Mouse (Mus musculus) ES-E14 (cell line): ENCODE data around the gene Gpank1. TPM values are rescaled to one million over a fixed set of nuclear protein-coding genes. Genes with fewer than 3 reads are reported as not detected.
A peak's percentile ranks its signal among the peaks of the same experiment; 100 is the strongest.

Source experiments
- DNase-seq: peaks from one replicate; pipeline ENCODE4 v3.0.0-alpha.2; 2013; ENCODE audit warnings: low read depth, low spot score
- H3K27ac ChIP-seq: 2 replicates; pipeline ENCODE4 v1.5.1; 2012; ENCODE audit warnings: low read depth, mild to moderate bottlenecking, low read length, moderate library complexity, mixed read lengths; ENCODE audit not compliant: poor library complexity, insufficient read depth, severe bottlenecking
- H3K36me3 ChIP-seq: 2 replicates; pipeline ENCODE4 v1.6.1; 2012; ENCODE audit warnings: mild to moderate bottlenecking, low read length, moderate library complexity, mixed read lengths; ENCODE audit not compliant: control insufficient read depth, poor library complexity, insufficient read depth, severe bottlenecking
- H3K4me1 ChIP-seq, 2 experiments: fragments of 150-350 bp in 1 of 2; sonication (generic) in 1 of 2; 2 replicates each; pipeline ENCODE4 v1.6.1; 2012; ENCODE audit warnings: low read length in 2 of 2, mild to moderate bottlenecking in 1 of 2, mixed read lengths in 1 of 2; ENCODE audit not compliant: control insufficient read depth in 2 of 2, insufficient read depth in 2 of 2, poor library complexity in 1 of 2
- H3K4me3 ChIP-seq, 2 experiments: fragments of 150-350 bp in 1 of 2; sonication (generic) in 1 of 2; 2 replicates each; pipeline ENCODE4 v1.5.1; 2012; ENCODE audit warnings: low read length in 2 of 2, low read depth in 1 of 2, mild to moderate bottlenecking in 1 of 2, mixed read lengths in 1 of 2; ENCODE audit not compliant: insufficient read depth in 1 of 2, poor library complexity in 1 of 2, severe bottlenecking in 1 of 2
- H3K9ac ChIP-seq: 2 replicates; pipeline ENCODE4 v1.6.1; 2012; ENCODE audit warnings: low read depth, mild to moderate bottlenecking, low read length, mixed read lengths; ENCODE audit not compliant: poor library complexity, insufficient read depth, severe bottlenecking
- H3K9me3 ChIP-seq: fragments of 150-350 bp; sonication (generic); 2 replicates; pipeline ENCODE4 v1.6.1; 2012; ENCODE audit warnings: low read depth, mild to moderate bottlenecking, low read length; ENCODE audit not compliant: control insufficient read depth, insufficient read depth
- CHD2 ChIP-seq: IDR thresholded peaks from 2 replicates; pipeline ENCODE4 v1.6.1; 2014; ENCODE audit warnings: mild to moderate bottlenecking, low read depth, low read length, inconsistent platforms
- HCFC1 ChIP-seq: IDR thresholded peaks from 2 replicates; pipeline ENCODE4 v1.6.1; 2012; ENCODE audit warnings: low read length, inconsistent platforms, borderline replicate concordance; ENCODE audit not compliant: insufficient read depth
- MAFK ChIP-seq: IDR thresholded peaks from 2 replicates; pipeline ENCODE4 v1.6.1; 2014; ENCODE audit warnings: mild to moderate bottlenecking, low read depth, low read length, inconsistent platforms; ENCODE audit not compliant: insufficient read depth
- ZC3H11A ChIP-seq: IDR thresholded peaks from 2 replicates; pipeline ENCODE4 v1.6.1; 2012; ENCODE audit warnings: low read depth, mild to moderate bottlenecking, inconsistent platforms, low read length, borderline replicate concordance
- ZNF384 ChIP-seq: IDR thresholded peaks from 2 replicates; pipeline ENCODE4 v1.6.1; 2012; ENCODE audit warnings: low read depth, low read length, inconsistent platforms
- in situ Hi-C, 2 experiments: fragments of 600-800 bp; cut with MboI; formaldehyde crosslinking; loops; one replicate each; pipeline ENCODE4 v1.15.1; 2025; ENCODE audit warnings: low sequenced_read_pairs in 2 of 2, inconsistent platforms in 1 of 2; ENCODE audit not compliant: unreplicated experiment in 2 of 2
- total RNA-seq: library from RNA; depleted of rRNA; stranded (reverse); fragments of 300-350 nt; gene quantifications from 2 replicates; pipeline ENCODE4 v1.2.3, GENCODE M21; 2012

Gene Gpank1
- total RNA-seq, 1 experiment = 31.1 TPM

- Histone ChIP-seq H3K36me3 (peaks cover 10% of the 10 kb centered on the region; the same call in 1 of the 2 replicates), H3K9ac (no peak overlapping the region), H3K27ac (no peak overlapping the region), H3K4me3 (no peak overlapping the region), H3K4me1 (peaks cover 0 to 4% of the 10 kb centered on the region in 2 experiments; a peak in 1 of 4 replicates), H3K9me3 (no peaks in the 10 kb centered on the region)
- no peak for TF ChIP-seq ZC3H11A
- TF ChIP-seq CHD2 = no peak
- TF ChIP-seq HCFC1 = no peak
- no peak for TF ChIP-seq ZNF384
- TF ChIP-seq MAFK = no peak
- DNase-seq = no peak
- in situ Hi-C loops = no loop called here
These were observed 3.8 kb downstream of the Gpank1 start for GRCm38 (mm10) chr17:35125081-35125480.

DNA sequence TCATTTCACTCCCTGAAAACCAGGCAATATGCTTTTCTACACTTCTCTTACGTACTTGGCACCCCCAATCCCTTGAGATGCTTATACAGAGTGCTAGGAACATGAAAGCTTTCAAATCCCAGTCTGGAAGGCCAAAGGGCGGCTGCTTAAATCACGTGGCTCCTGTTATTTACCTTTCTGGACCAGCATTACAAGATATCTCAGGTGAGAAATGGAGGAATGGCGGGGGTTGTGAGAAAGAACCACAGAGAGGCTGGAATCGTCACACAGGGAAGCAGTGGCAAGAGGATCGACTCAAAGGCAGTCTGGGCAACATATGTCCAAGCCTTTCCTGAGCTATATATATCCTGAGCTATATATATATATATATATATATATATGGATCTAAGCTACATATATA lies 4.3 kb downstream of the Gpank1 start:
- in situ Hi-C loops = no loop called here
- TF ChIP-seq ZNF384 (no peak), CHD2 (no peak), ZC3H11A (no peak), HCFC1 (no peak), MAFK (no peak)
- H3K4me1 ChIP-seq = peaks cover 0 to 4% of the 10 kb centered on the region in 2 experiments; a peak in 1 of 4 replicates
- peak overlapping the region in 1 of 2 experiments; percentile 76; a peak in 1 of 4 replicates for H3K4me3 ChIP-seq
- no peak for DNase-seq
- H3K36me3 ChIP-seq = peaks cover 10% of the 10 kb centered on the region; the same call in 1 of the 2 replicates
- H3K27ac ChIP-seq = no peak overlapping the region
- no peak overlapping the region for H3K9ac ChIP-seq
- no peaks in the 10 kb centered on the region for H3K9me3 ChIP-seq

GRCm38 (mm10) chr17:35126206-35126611 lies 5.0 kb downstream of the Gpank1 start, which contains the start of gene D17H6S53E:
Gene D17H6S53E, plus strand, starts transcription at chr17:35126373.
- DNase-seq = no peak
- peak within 1 kb of the TSS; percentile 58 to 76 for H3K4me3 ChIP-seq
- H3K27ac ChIP-seq = no peak within 1 kb of the TSS
- H3K9me3 ChIP-seq = no peaks in the 10 kb centered on the region
- TF ChIP-seq CHD2 (no peak), MAFK (no peak), ZC3H11A (no peak), ZNF384 (no peak), HCFC1 (no peak)
- H3K36me3 ChIP-seq = peaks cover 10% of the 10 kb centered on the region; the same call in 1 of the 2 replicates
- in situ Hi-C loops = no loop called here
- H3K9ac ChIP-seq = peak within 1 kb of the TSS; percentile 46
- H3K4me1 ChIP-seq = peaks cover 2 to 4% of the 10 kb centered on the region in 2 experiments; a peak in 2 of 4 replicates

DNA sequence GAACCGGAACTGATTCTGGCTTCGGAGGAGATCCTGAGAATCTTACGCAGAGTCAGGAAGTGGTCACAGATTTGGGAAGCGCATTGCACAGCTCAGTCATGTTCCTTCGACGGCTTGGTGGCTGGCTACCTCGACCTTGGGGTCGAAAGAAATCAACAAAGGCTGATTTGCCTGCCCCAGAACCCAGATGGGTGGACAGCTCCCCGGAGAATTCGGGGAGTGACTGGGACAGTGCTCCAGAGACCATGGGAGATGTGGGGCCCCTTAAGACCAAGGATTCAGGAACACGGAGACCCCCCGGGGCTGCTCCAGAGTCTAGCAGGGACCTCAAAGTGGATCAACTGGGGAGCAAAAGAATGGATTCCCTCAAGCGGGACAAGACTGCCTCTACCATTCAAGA lies 5.8 kb downstream of the Gpank1 start:
- H3K9me3 ChIP-seq = no peaks in the 10 kb centered on the region
- in situ Hi-C loops = no loop called here
- H3K36me3 ChIP-seq = peaks cover 10% of the 10 kb centered on the region; the same call in 1 of the 2 replicates
- no peak overlapping the region for H3K27ac ChIP-seq
- 0 out of 4 replicates have a peak overlapping the region, but pooled peaks of 1 of the 2 experiments have one; percentile 76 for H3K4me3 ChIP-seq
- DNase-seq = no peak
- TF ChIP-seq ZC3H11A (no peak), ZNF384 (no peak), CHD2 (no peak), HCFC1 (no peak), MAFK (no peak)
- H3K9ac ChIP-seq = no peak overlapping the region
- H3K4me1 ChIP-seq = peaks cover 2 to 4% of the 10 kb centered on the region in 2 experiments; a peak in 2 of 4 replicates

GRCm38 (mm10) chr17:35128996-35129395 lies 7.7 kb downstream of the Gpank1 start:
- no peak overlapping the region for H3K9ac ChIP-seq
- no peak overlapping the region for H3K4me3 ChIP-seq
- H3K36me3 ChIP-seq = peaks cover 5% of the 10 kb centered on the region; the same call in 1 of the 2 replicates
- H3K9me3 ChIP-seq = no peaks in the 10 kb centered on the region
- no peak for TF ChIP-seq HCFC1
- DNase-seq = no peak
- H3K4me1 ChIP-seq = peaks cover 2% of the 10 kb centered on the region in 2 experiments; a peak in 1 of 4 replicates
- in situ Hi-C loops = no loop called here
- no peak overlapping the region for H3K27ac ChIP-seq
